Comparison of ENCODE assay signal across 11 mouse cellular contexts in genomic region chr6:52229558-52230416, GRCm38 (mm10). TPM values are rescaled to one million over a fixed set of nuclear protein-coding genes. Genes with fewer than 3 reads are reported as not detected.
A peak's percentile ranks its signal among the peaks of the same experiment; 100 is the strongest.
DNase-seq lines count a peak whose midpoint lies in the region; ATAC-seq and TF ChIP-seq lines count a peak whose summit lies in the region.
"Had no signal": no experiment of that assay in that cellular context is flagged by ENCODE, and none has a peak within 500 bp of the region (broad histone marks: within the 10 kb centered on the region; RNA-seq: fewer than 3 reads in every experiment).

No protein-coding gene starts in this region.

- no peak for ATAC-seq in forebrain, embryonic 11.5 days (replicated peaks; ENCODE audit: low FRiP score)
- no peak for ATAC-seq in forebrain, postnatal 0 days

- peak; percentile 64 for DNase-seq in forebrain, embryonic 11.5 days (ENCODE audit: low spot score)
- DNase-seq in forebrain, postnatal 0 days, result no peak
- peak; percentile 33 for DNase-seq in thymus, postnatal 4 days
- no peak for DNase-seq in thymus, postnatal 10 days (ENCODE audit: low spot score in 2 of 2)
- DNase-seq in kidney, postnatal 14 days, result peak; percentile 86
- peak; percentile 29 for DNase-seq in splenic B cell, adult 2 months (ENCODE audit: low read depth, low spot score)
- no peak for DNase-seq in layer of hippocampus, postnatal 10 days (ENCODE audit: low spot score in 2 of 2)
- DNase-seq in ovary, adult 18-20 months (ENCODE audit: low spot score), result no peak
- DNase-seq: cerebellum, adult 9-11 months had no signal

- no peaks in the 10 kb centered on the region for H3K9me3 ChIP-seq in forebrain, embryonic 11.5 days (ENCODE audit: control insufficient read depth, low read length)
- H3K9me3 ChIP-seq in forebrain, postnatal 0 days (ENCODE audit: low read length), result no peaks in the 10 kb centered on the region
- H3K9me3 ChIP-seq: heart, embryonic 12.5 days; lung, embryonic 15.5 days had no signal

- H3K36me3 ChIP-seq in forebrain, embryonic 11.5 days (ENCODE audit: control insufficient read depth, insufficient read depth, low read length), result no peaks in the 10 kb centered on the region
- H3K36me3 ChIP-seq in forebrain, postnatal 0 days (ENCODE audit: insufficient read depth), result no peaks in the 10 kb centered on the region
- H3K36me3 ChIP-seq in splenic B cell, adult 2 months (ENCODE audit: control insufficient read depth, insufficient read depth, low read length, poor library complexity, severe bottlenecking), result no peaks in the 10 kb centered on the region
- H3K36me3 ChIP-seq: heart, embryonic 12.5 days; lung, embryonic 15.5 days had no signal

- no peak overlapping the region for H3K4me3 ChIP-seq in forebrain, embryonic 11.5 days (ENCODE audit: low read depth, low read length)
- H3K4me3 ChIP-seq in forebrain, postnatal 0 days (ENCODE audit: low read depth, low read length), result no peak overlapping the region

- H3K4me1 ChIP-seq in forebrain, embryonic 11.5 days (replicated peaks; ENCODE audit: control insufficient read depth, insufficient read depth, low read length), result 0 out of 2 replicates have a peak, but pooled peaks cover 3% of the 10 kb centered on the region
- H3K4me1 ChIP-seq in forebrain, postnatal 0 days (ENCODE audit: insufficient read depth), result no peaks in the 10 kb centered on the region

- H3K27ac ChIP-seq in forebrain, embryonic 11.5 days (ENCODE audit: low read depth, low read length), result no peak overlapping the region
- H3K27ac ChIP-seq in forebrain, postnatal 0 days (ENCODE audit: low read depth, low read length), result no peak overlapping the region
- H3K27ac ChIP-seq: lung, embryonic 15.5 days had no signal

- WGBS in forebrain, embryonic 11.5 days, result 1% methylated on average over 44 of the region's 44 CpGs
- 4% methylated on average over 44 of the region's 44 CpGs for WGBS in forebrain, postnatal 0 days

- H3K27me3 ChIP-seq in forebrain, embryonic 11.5 days (ENCODE audit: control insufficient read depth, insufficient read depth, low read length), result peaks cover 96% of the 10 kb centered on the region
- peaks cover 94% of the 10 kb centered on the region for H3K27me3 ChIP-seq in forebrain, postnatal 0 days (ENCODE audit: insufficient read depth, low read length)
- H3K27me3 ChIP-seq in splenic B cell, adult 2 months (ENCODE audit: control insufficient read depth, insufficient read depth, low read length, poor library complexity, severe bottlenecking), result peaks cover 10% of the 10 kb centered on the region

- TF ChIP-seq CTCF in forebrain, postnatal 0 days (IDR thresholded peaks at IDR 0.05; ENCODE audit: low read depth), result no peak

- no peak overlapping the region for H3K9ac ChIP-seq in forebrain, embryonic 11.5 days (ENCODE audit: low read length)
- no peak overlapping the region for H3K9ac ChIP-seq in forebrain, postnatal 0 days
- H3K9ac ChIP-seq: heart, embryonic 12.5 days; lung, embryonic 15.5 days had no signal

- H3K4me2 ChIP-seq in forebrain, embryonic 11.5 days (ENCODE audit: low read depth, low read length, severe bottlenecking), result no peak overlapping the region
- H3K4me2 ChIP-seq in forebrain, postnatal 0 days (ENCODE audit: low read depth), result no peak overlapping the region
- H3K4me2 ChIP-seq: heart, embryonic 12.5 days; lung, embryonic 15.5 days had no signal

RNA-seq across cellular contexts. Expression of gene Hoxa9, which starts 1.1 kb away (rescaled TPM):
- polyA plus RNA-seq in forebrain, embryonic 11.5 days (2014; fragmentation: Nextera tagmentation; extraction: Ambion mirVana), result not detected in 2 replicates
- not detected in 2 replicates for total RNA-seq in forebrain, postnatal 0 days (2014; rRNA removed)
- not detected in 2 replicates for polyA plus RNA-seq in forebrain, postnatal 0 days (2015; fragmentation: Nextera tagmentation; extraction: Ambion mirVana)
- not detected for total RNA-seq in layer of hippocampus, postnatal 10 days (2021)

RNA-seq across cellular contexts. Expression of gene Hoxa7, which starts 8.1 kb away (rescaled TPM):
- not detected in 2 replicates for polyA plus RNA-seq in forebrain, embryonic 11.5 days (2014; fragmentation: Nextera tagmentation; extraction: Ambion mirVana)
- total RNA-seq in forebrain, postnatal 0 days (2014; rRNA removed), result not detected in 2 replicates
- polyA plus RNA-seq in forebrain, postnatal 0 days (2015; fragmentation: Nextera tagmentation; extraction: Ambion mirVana), result not detected in 2 replicates
- total RNA-seq in layer of hippocampus, postnatal 10 days (2021), result not detected
- polyA plus RNA-seq: heart, embryonic 12.5 days had no signal

RNA-seq across cellular contexts. Expression of gene Hoxa10, which starts 10.9 kb away (rescaled TPM):
- not detected in 2 replicates for polyA plus RNA-seq in forebrain, embryonic 11.5 days (2014; fragmentation: Nextera tagmentation; extraction: Ambion mirVana)
- not detected in 2 replicates for total RNA-seq in forebrain, postnatal 0 days (2014; rRNA removed)
- not detected in 2 replicates for polyA plus RNA-seq in forebrain, postnatal 0 days (2015; fragmentation: Nextera tagmentation; extraction: Ambion mirVana)
- not detected for total RNA-seq in layer of hippocampus, postnatal 10 days (2021)

RNA-seq across cellular contexts. Expression of gene Hoxa11, which starts 15.8 kb away (rescaled TPM):
- polyA plus RNA-seq in forebrain, embryonic 11.5 days (2014; fragmentation: Nextera tagmentation; extraction: Ambion mirVana), result not detected in 2 replicates
- total RNA-seq in forebrain, postnatal 0 days (2014; rRNA removed), result not detected in 2 replicates
- polyA plus RNA-seq in forebrain, postnatal 0 days (2015; fragmentation: Nextera tagmentation; extraction: Ambion mirVana), result not detected in 2 replicates
- total RNA-seq in layer of hippocampus, postnatal 10 days (2021), result not detected
- polyA plus RNA-seq: heart, embryonic 12.5 days; lung, embryonic 15.5 days had no signal

RNA-seq across cellular contexts. Expression of gene Gm28308, which starts 16.6 kb away (rescaled TPM):
- polyA plus RNA-seq in forebrain, embryonic 11.5 days (2014; fragmentation: Nextera tagmentation; extraction: Ambion mirVana), result not detected in 2 replicates
- not detected in 2 replicates for total RNA-seq in forebrain, postnatal 0 days (2014; rRNA removed)
- not detected in 2 replicates for polyA plus RNA-seq in forebrain, postnatal 0 days (2015; fragmentation: Nextera tagmentation; extraction: Ambion mirVana)
- not detected for total RNA-seq in layer of hippocampus, postnatal 10 days (2021)
- polyA plus RNA-seq: heart, embryonic 12.5 days; lung, embryonic 15.5 days had no signal

Comparison
In these comparisons a context has a peak if more than half of its experiments do, and no peak if none do; other contexts are left out.
1. DNase-seq: peak in forebrain, embryonic 11.5 days (single experiment), thymus, postnatal 4 days (single experiment), kidney, postnatal 14 days (single experiment) and splenic B cell, adult 2 months (single experiment); none in forebrain, postnatal 0 days (single experiment), thymus, postnatal 10 days (0 of 2), layer of hippocampus, postnatal 10 days (0 of 2) and ovary, adult 18-20 months (single experiment).